ENCODE assay signal across 8 mouse cellular contexts in the genomic region with DNA sequence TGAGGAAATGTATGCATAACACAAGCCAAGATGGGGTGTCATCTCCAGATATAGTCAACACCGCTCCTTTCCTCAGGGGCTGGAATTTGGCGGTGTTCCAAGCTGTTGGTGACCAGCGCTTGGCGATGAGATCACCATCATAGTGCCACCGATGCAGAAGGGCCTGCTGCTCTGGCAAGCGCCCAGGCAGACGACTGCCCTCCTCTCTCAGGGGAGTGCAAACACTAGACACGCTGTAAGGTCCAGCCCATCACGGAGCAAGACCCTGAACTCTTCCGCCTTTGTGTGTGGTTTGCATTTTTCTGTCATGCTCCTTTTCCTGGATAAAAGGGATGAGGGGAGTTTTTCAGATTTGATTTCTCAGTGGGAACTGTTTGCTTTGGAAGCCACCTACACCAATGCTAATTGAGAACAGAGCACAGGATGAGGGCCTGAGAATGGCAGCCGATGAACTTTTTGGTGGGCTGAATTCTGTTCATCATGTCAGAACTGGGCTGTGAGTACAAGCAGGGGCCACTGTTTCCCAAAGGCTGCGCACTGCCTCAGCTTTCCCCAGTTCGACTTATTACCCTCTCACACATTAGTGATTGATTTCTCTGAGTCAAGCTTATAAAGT.
DNase-seq lines count a peak whose midpoint lies in the region; ATAC-seq lines count a peak whose summit lies in the region.

No protein-coding gene starts in this region.

- peak overlapping the region; percentile 87 for H3K9ac ChIP-seq in forebrain, embryonic 16.5 days (replicated peaks; ENCODE audit: low read depth, low read length)
- H3K9ac ChIP-seq in liver, embryonic 13.5 days, result no peak overlapping the region

- WGBS in forebrain, embryonic 16.5 days, result 5% methylated on average over 13 of the region's 13 CpGs
- WGBS in liver, embryonic 13.5 days (ENCODE audit: insufficient replicate concordance), result 33% methylated on average over 13 of the region's 13 CpGs

- peak overlapping the region; percentile 67 for H3K4me2 ChIP-seq in forebrain, embryonic 16.5 days (ENCODE audit: low read length)
- peak overlapping the region; percentile 49 for H3K4me2 ChIP-seq in liver, embryonic 13.5 days

- peak; percentile 63 for ATAC-seq in forebrain, embryonic 16.5 days
- peak; percentile 5; the same call in 1 of the 2 replicates for ATAC-seq in liver, embryonic 13.5 days (ENCODE audit: low read depth)

- H3K27me3 ChIP-seq in forebrain, embryonic 16.5 days (replicated peaks; ENCODE audit: control insufficient read depth, insufficient read depth, low read length), result no peaks in the 10 kb centered on the region
- H3K27me3 ChIP-seq in liver, embryonic 13.5 days, result peaks cover 3% of the 10 kb centered on the region; the same call in 1 of the 2 replicates

- H3K27ac ChIP-seq in brown adipose tissue, adult 24 weeks (replicated peaks; ENCODE audit: low read depth, low read length), result 0 out of 2 replicates have a peak overlapping the region, but pooled peaks have one; percentile 1
- no peak overlapping the region for H3K27ac ChIP-seq in forebrain, embryonic 16.5 days (ENCODE audit: low read length)
- no peak overlapping the region; the same call in 1 of the 2 replicates for H3K27ac ChIP-seq in liver, embryonic 13.5 days

- peaks cover 18% of the 10 kb centered on the region for H3K4me1 ChIP-seq in brown adipose tissue, adult 24 weeks (ENCODE audit: control insufficient read depth, insufficient read depth, insufficient read length, low read length)
- H3K4me1 ChIP-seq in forebrain, embryonic 16.5 days (replicated peaks; ENCODE audit: control insufficient read depth, insufficient read depth, low read length), result peaks cover 23% of the 10 kb centered on the region
- peaks cover 22% of the 10 kb centered on the region for H3K4me1 ChIP-seq in liver, embryonic 13.5 days (replicated peaks)

- H3K4me3 ChIP-seq in brown adipose tissue, adult 24 weeks (ENCODE audit: insufficient read depth, low read depth, low read length), result peak overlapping the region; percentile 63; the same call in 1 of the 2 replicates
- peak overlapping the region; percentile 70 for H3K4me3 ChIP-seq in forebrain, embryonic 16.5 days (replicated peaks; ENCODE audit: low read length)
- H3K4me3 ChIP-seq in liver, embryonic 13.5 days (replicated peaks), result peak overlapping the region; percentile 52; the same call in 1 of the 2 replicates

- peak; percentile 54 for DNase-seq in embryo, embryonic 11 days
- DNase-seq in embryo, embryonic 9.5 days (ENCODE audit: extremely low spot score), result no peak
- DNase-seq in kidney, adult 9 months, result peak; percentile 10
- no peak for DNase-seq in liver, embryonic 13.5 days
- peak; percentile 66 for DNase-seq in retina, embryonic 14.5 days (ENCODE audit: low spot score)
- no peak for DNase-seq in thymus, postnatal 36 days

- H3K9me3 ChIP-seq in forebrain, embryonic 16.5 days (ENCODE audit: control insufficient read depth, low read length), result peaks cover 8% of the 10 kb centered on the region
- H3K9me3 ChIP-seq in liver, embryonic 13.5 days (replicated peaks), result peaks cover 9% of the 10 kb centered on the region

- no peaks in the 10 kb centered on the region for H3K36me3 ChIP-seq in forebrain, embryonic 16.5 days (ENCODE audit: control insufficient read depth, insufficient read depth)
- H3K36me3 ChIP-seq in liver, embryonic 13.5 days, result 0 out of 2 replicates have a peak, but pooled peaks cover 5% of the 10 kb centered on the region

Comparison
In these comparisons a context has a peak if more than half of its experiments do, and no peak if none do; other contexts are left out.
1. DNase-seq: peak in embryo, embryonic 11 days (single experiment), kidney, adult 9 months (single experiment) and retina, embryonic 14.5 days (single experiment); none in embryo, embryonic 9.5 days (single experiment), liver, embryonic 13.5 days (single experiment) and thymus, postnatal 36 days (0 of 2).
2. Peak in every context shown above with its lines, with median percentiles within 50 percentile points of each other: H3K4me3 ChIP-seq.